Mouse (Mus musculus) adrenal gland, postnatal 14 days (tissue): Measurements from ENCODE around the gene Simc1. TPM values are rescaled to one million over a fixed set of nuclear protein-coding genes. Genes with fewer than 3 reads are reported as not detected.

Experiments
- DNase-seq: peaks from one replicate; pipeline ENCODE4 v3.0.0; 2021; ENCODE audit warnings: mixed read lengths
- total RNA-seq: library from RNA; stranded (reverse); gene quantifications from 2 replicates; pipeline ENCODE4 v1.2.3, GENCODE M21; 2021

Simc1 gene
- total RNA-seq, 1 experiment from 2014 or later, result 12.2 TPM

GRCm38 (mm10) chr13:54532134-54532533 is 28.6 kb downstream of the Simc1 start:
- DNase-seq, result no peak

GRCm38 (mm10) chr13:54548036-54548435 is 44.5 kb downstream of the Simc1 start:
- DNase-seq, result no peak

- no peak for DNase-seq
Observed at GRCm38 (mm10) chr13:54556176-54556575, 52.6 kb downstream of the Simc1 start.

- peak; percentile 74 for DNase-seq
Observed at GRCm38 (mm10) chr13:54556796-54557195, 53.2 kb downstream of the Simc1 start.

GRCm38 (mm10) chr13:54557652-54558051 is 54.1 kb downstream of the Simc1 start:
- no peak for DNase-seq

GRCm38 (mm10) chr13:54559656-54560055 is 56.1 kb downstream of the Simc1 start:
- DNase-seq, result no peak

GRCm38 (mm10) chr13:54560608-54561007 is 57.0 kb downstream of the Simc1 start:
- no peak for DNase-seq

GRCm38 (mm10) chr13:54562562-54562961 is 59.0 kb downstream of the Simc1 start:
- DNase-seq, result no peak

- peak; percentile 31 for DNase-seq
Observed at GRCm38 (mm10) chr13:54564232-54565200, 60.9 kb downstream of the Simc1 start.

- DNase-seq, result peak; percentile 97
Observed at GRCm38 (mm10) chr13:54565201-54565581, 61.6 kb downstream of the Simc1 start, which contains the start of gene 4833439L19Rik. 4833439L19Rik (minus strand) TSS chr13:54565435.

GRCm38 (mm10) chr13:54565594-54566345 is 62.2 kb downstream of the Simc1 start:
- peak; percentile 66 for DNase-seq

- DNase-seq, result no peak
Observed at GRCm38 (mm10) chr13:54568380-54568779, 64.8 kb downstream of the Simc1 start.

GRCm38 (mm10) chr13:54569282-54569681 is 65.7 kb downstream of the Simc1 start:
- DNase-seq, result no peak

GRCm38 (mm10) chr13:54570736-54571135 is 67.2 kb downstream of the Simc1 start:
- peak; percentile 59 for DNase-seq

- peak; percentile 49 for DNase-seq
Observed at GRCm38 (mm10) chr13:54571637-54572036, 68.1 kb downstream of the Simc1 start.

GRCm38 (mm10) chr13:54572621-54573020 is 69.0 kb downstream of the Simc1 start:
- no peak for DNase-seq

- DNase-seq, result peak; percentile 88
Observed at GRCm38 (mm10) chr13:54574854-54575481, 71.4 kb downstream of the Simc1 start, which contains the start of gene Arl10. Arl10 (plus strand) TSS chr13:54575015.

GRCm38 (mm10) chr13:54575489-54575888 is 71.9 kb downstream of the Simc1 start:
- peak; percentile 44 for DNase-seq

- no peak for DNase-seq
Observed at GRCm38 (mm10) chr13:54577652-54578507, 74.3 kb downstream of the Simc1 start.

GRCm38 (mm10) chr13:54581385-54581784 is 77.8 kb downstream of the Simc1 start:
- no peak for DNase-seq

- peak; percentile 65 for DNase-seq
Observed at GRCm38 (mm10) chr13:54582126-54582525, 78.5 kb downstream of the Simc1 start.
